Mouse (Mus musculus): Measurements from ENCODE around the gene Tcf19. TPM values are rescaled to one million over a fixed set of nuclear protein-coding genes. Genes with fewer than 3 reads are reported as not detected.

The Tcf19 gene
- total and polyA plus RNA-seq, 3 experiments: 29.7 to 38.4 (median 37.7) TPM

- Histone ChIP-seq H3K79me2 (replicated peaks; ENCODE audit: control insufficient read depth, extremely low read depth, insufficient read depth, poor library complexity, severe bottlenecking) (no peaks in the 10 kb centered on the region), H3K27me3 (replicated peaks) (peaks cover 6% of the 10 kb centered on the region), H3K4me1 (ENCODE audit: control insufficient read depth in 1 of 2, insufficient read depth in 2 of 2) (peaks cover 8 to 25% of the 10 kb centered on the region in 2 experiments), H3K4me3 (replicated peaks in 1 of 3; ENCODE audit: low read depth in 2 of 3, low read length in 2 of 3, poor library complexity in 1 of 3) (no peak overlapping the region), H3K4me2 (ENCODE audit: insufficient read depth, low read depth, poor library complexity, severe bottlenecking) (no peak overlapping the region), H3K36me3 (replicated peaks in 1 of 2; ENCODE audit: control insufficient read depth in 1 of 2, insufficient read depth in 1 of 2, low read length in 1 of 2) (no peaks in the 10 kb centered on the region), H3K9ac (ENCODE audit: insufficient read depth, low read depth) (no peak overlapping the region), H3K9me3 (replicated peaks; ENCODE audit: low read length) (no peaks in the 10 kb centered on the region), H3K27ac (ENCODE audit: insufficient read depth, low read depth) (no peak overlapping the region)
- TF ChIP-seq MEF2A (IDR thresholded peaks at IDR 0.05; ENCODE audit: borderline replicate concordance, low read depth, low read length) (no peak), NELFE (IDR thresholded peaks at IDR 0.05; ENCODE audit: low read depth, low read length) (no peak), SMC3 (IDR thresholded peaks at IDR 0.05; ENCODE audit: low read depth, low read length) (no peak), MAFK (IDR thresholded peaks at IDR 0.05; ENCODE audit: insufficient replicate concordance, low read length) (no peak), USF2 (conservative IDR thresholded peaks at IDR 0.05; ENCODE audit: low read depth, low read length) (no peak), BHLHE40 (IDR thresholded peaks at IDR 0.05; ENCODE audit: low read depth, low read length) (no peak), MAZ (IDR thresholded peaks at IDR 0.05; ENCODE audit: low read depth, low read length) (no peak), CHD2 (IDR thresholded peaks at IDR 0.05; ENCODE audit: low read length) (no peak), POLR2AphosphoS2 (IDR thresholded peaks at IDR 0.05; ENCODE audit: low read depth, low read length) (no peak), HCFC1 (IDR thresholded peaks at IDR 0.05; ENCODE audit: low read depth, low read length) (no peak), UBTF (IDR thresholded peaks at IDR 0.05; ENCODE audit: low read depth, low read length) (no peak), SIN3A (IDR thresholded peaks at IDR 0.05; ENCODE audit: low read length) (no peak), ZNF384 (IDR thresholded peaks at IDR 0.05; ENCODE audit: low read depth, low read length) (no peak)
- DNase-seq (ENCODE audit: extremely low read depth): no peak
- in situ Hi-C loops (cut with MboI; ENCODE audit: low pct_ligation_motif_present, low pct_unique_long_range_greater_than_20kb, low sequenced_read_pairs): no loop called here
- dilution Hi-C loops (cut with MboI; ENCODE audit: extremely low pct_ligation_motif_present, extremely low pct_unique_long_range_greater_than_20kb, low sequenced_read_pairs): no loop called here
Measured at GRCm38 (mm10) chr17:35542761-35543411, 26.3 kb upstream of the Tcf19 start.

DNA sequence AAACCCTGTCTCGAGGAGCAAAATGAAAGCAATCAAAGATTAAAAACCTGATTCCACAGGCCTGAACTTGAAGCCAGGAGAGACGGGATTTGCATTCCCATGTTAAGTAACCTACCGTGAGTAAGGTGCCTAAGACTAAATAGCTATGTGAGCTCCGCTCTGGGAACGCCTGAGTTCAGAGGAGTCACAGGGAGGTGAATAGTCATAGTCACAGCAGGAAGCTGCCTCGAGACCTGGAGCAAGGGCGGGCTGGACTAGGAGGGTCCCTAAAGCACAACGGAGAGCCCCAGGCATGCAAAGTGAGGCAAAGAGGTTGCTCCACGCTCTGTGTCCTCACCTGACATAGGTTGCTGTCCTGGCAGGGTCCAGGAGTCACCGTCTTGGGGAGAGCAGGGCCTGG is 22.9 kb upstream of the Tcf19 start:
- TF ChIP-seq EP300 (IDR thresholded peaks at IDR 0.05; ENCODE audit: low read length): no peak
- no peak for TF ChIP-seq CHD1 (IDR thresholded peaks at IDR 0.05; ENCODE audit: low read depth, low read length)
- no peak for TF ChIP-seq USF1 (IDR thresholded peaks at IDR 0.05; ENCODE audit: low read depth, low read length)
- TF ChIP-seq E2F4 (IDR thresholded peaks at IDR 0.05; ENCODE audit: insufficient replicate concordance, low read depth, low read length): no peak
- TF ChIP-seq TCF12 (IDR thresholded peaks at IDR 0.05; ENCODE audit: low read depth, low read length): no peak
- no peak for TF ChIP-seq NELFE (IDR thresholded peaks at IDR 0.05; ENCODE audit: low read depth, low read length)
- no peak for TF ChIP-seq SIN3A (IDR thresholded peaks at IDR 0.05; ENCODE audit: low read length)
- TF ChIP-seq ETS1 (conservative IDR thresholded peaks at IDR 0.05; ENCODE audit: low read depth, low read length): no peak
- no peak for TF ChIP-seq MAX (IDR thresholded peaks at IDR 0.05; ENCODE audit: low read length)
- no peak for TF ChIP-seq CHD2 (IDR thresholded peaks at IDR 0.05; ENCODE audit: low read length)
- TF ChIP-seq HCFC1 (IDR thresholded peaks at IDR 0.05; ENCODE audit: low read depth, low read length): no peak
- TF ChIP-seq ZNF384 (IDR thresholded peaks at IDR 0.05; ENCODE audit: low read depth, low read length): no peak
- TF ChIP-seq BHLHE40 (IDR thresholded peaks at IDR 0.05; ENCODE audit: low read depth, low read length): no peak
- TF ChIP-seq SMC3 (IDR thresholded peaks at IDR 0.05; ENCODE audit: low read depth, low read length): no peak
- TF ChIP-seq RAD21 (IDR thresholded peaks at IDR 0.05; ENCODE audit: low read depth, low read length): no peak
- TF ChIP-seq NRF1 (IDR thresholded peaks at IDR 0.05; ENCODE audit: low read depth, low read length): no peak
- no peak for TF ChIP-seq PAX5 (IDR thresholded peaks at IDR 0.05; ENCODE audit: low read length)
- TF ChIP-seq MXI1 (IDR thresholded peaks at IDR 0.05; ENCODE audit: low read depth, low read length): no peak
- no peak for TF ChIP-seq JUND (conservative IDR thresholded peaks at IDR 0.05; ENCODE audit: low read depth, low read length)
- TF ChIP-seq ZKSCAN1 (IDR thresholded peaks at IDR 0.05; ENCODE audit: borderline replicate concordance, low read depth, low read length): no peak
- dilution Hi-C loops (cut with MboI; ENCODE audit: extremely low pct_ligation_motif_present, extremely low pct_unique_long_range_greater_than_20kb, low sequenced_read_pairs) (no loop called here), in situ Hi-C loops (cut with MboI; ENCODE audit: low pct_ligation_motif_present, low pct_unique_long_range_greater_than_20kb, low sequenced_read_pairs) (no loop called here)
- peaks cover 8% of the 10 kb centered on the region for H3K27me3 ChIP-seq (replicated peaks)
- H3K4me1 ChIP-seq (ENCODE audit: control insufficient read depth in 1 of 2, insufficient read depth in 2 of 2): peaks cover 8 to 22% of the 10 kb centered on the region in 2 experiments
- H3K9me3 ChIP-seq (replicated peaks; ENCODE audit: low read length): no peaks in the 10 kb centered on the region
- no peak overlapping the region for H3K4me2 ChIP-seq (ENCODE audit: insufficient read depth, low read depth, poor library complexity, severe bottlenecking)
- no peak overlapping the region for H3K4me3 ChIP-seq (replicated peaks in 1 of 3; ENCODE audit: low read depth in 2 of 3, low read length in 2 of 3, poor library complexity in 1 of 3)
- no peaks in the 10 kb centered on the region for H3K36me3 ChIP-seq (replicated peaks in 1 of 2; ENCODE audit: control insufficient read depth in 1 of 2, insufficient read depth in 1 of 2, low read length in 1 of 2)
- no peak overlapping the region for H3K27ac ChIP-seq (ENCODE audit: insufficient read depth, low read depth)
- DNase-seq (ENCODE audit: extremely low read depth): no peak
- no peaks in the 10 kb centered on the region for H3K79me2 ChIP-seq (replicated peaks; ENCODE audit: control insufficient read depth, extremely low read depth, insufficient read depth, poor library complexity, severe bottlenecking)
- H3K9ac ChIP-seq (ENCODE audit: insufficient read depth, low read depth): no peak overlapping the region

All from CH12.LX (cell line).